Mouse (Mus musculus): ENCODE data around the gene Arap1. TPM values are rescaled to one million over a fixed set of nuclear protein-coding genes. Genes with fewer than 3 reads are reported as not detected.

Gene Arap1
- polyA plus RNA-seq, 1 experiment from 2014 or later = 92.5 TPM

DNA sequence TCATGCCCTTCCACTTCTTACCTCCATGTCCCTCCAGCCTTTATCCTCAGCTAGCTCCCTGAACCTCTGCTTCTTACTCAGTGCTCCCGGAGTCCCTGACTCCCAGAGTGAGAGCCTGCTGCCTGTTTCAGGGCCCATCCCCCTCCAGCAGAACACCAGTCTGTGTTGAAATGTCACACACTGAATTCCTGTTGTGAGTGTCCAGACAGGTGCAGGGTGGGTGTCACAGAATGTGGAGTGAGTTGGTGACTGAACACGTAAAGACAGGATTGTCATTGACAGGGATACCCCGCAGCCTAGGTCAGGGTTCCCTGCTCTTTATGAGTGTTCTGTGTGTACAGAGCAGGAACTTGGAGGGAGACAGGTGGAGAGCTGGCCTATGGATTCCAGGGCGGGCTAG, 3.0 kb upstream of the Arap1 start:
- Histone ChIP-seq H3K4me3 (ENCODE audit: low read length) (no peak overlapping the region), H3K9ac (ENCODE audit: low read depth, low read length) (no peak overlapping the region), H3K9me3 (ENCODE audit: control insufficient read depth, low read length) (no peaks in the 10 kb centered on the region), H3K27me3 (ENCODE audit: control insufficient read depth, insufficient read depth, low read length) (peaks cover 5% of the 10 kb centered on the region; the same call in 1 of the 2 replicates), H3K36me3 (ENCODE audit: control insufficient read depth, insufficient read depth, low read length) (peaks cover 3% of the 10 kb centered on the region; the same call in 1 of the 2 replicates), H3K27ac (ENCODE audit: low read depth, low read length) (no peak overlapping the region), H3K4me2 (replicated peaks; ENCODE audit: low read depth, low read length) (no peak overlapping the region), H3K4me1 (ENCODE audit: control insufficient read depth, insufficient read depth, low read length) (0 out of 2 replicates have a peak, but pooled peaks cover 15% of the 10 kb centered on the region)
- 52% methylated on average over 4 of the region's 4 CpGs for WGBS
- no peak for ATAC-seq (ENCODE audit: low FRiP score, low TSS enrichment)

DNA sequence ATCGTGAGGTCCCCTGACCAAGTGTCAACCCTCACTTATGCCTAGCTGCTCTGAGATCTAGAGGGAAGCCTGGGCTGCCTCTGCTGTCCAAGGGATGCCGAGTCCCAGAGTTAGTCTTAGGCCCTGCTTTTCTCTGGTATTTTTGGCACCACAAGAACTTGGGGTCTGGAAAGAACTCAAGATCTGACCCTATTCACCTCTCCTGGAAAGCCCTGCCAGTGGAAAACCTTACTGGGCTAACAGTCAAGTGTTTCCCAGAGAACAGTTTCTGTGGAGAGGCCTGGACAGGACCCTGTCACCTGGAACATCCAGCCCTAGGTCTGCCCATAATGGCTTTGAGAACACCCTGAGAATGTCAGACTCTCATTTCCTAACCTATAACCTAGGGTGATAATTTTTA, 876 bp upstream of the Arap1 start:
- Histone ChIP-seq H3K9ac (ENCODE audit: low read depth, low read length) (no peak overlapping the region), H3K36me3 (ENCODE audit: control insufficient read depth, insufficient read depth, low read length) (peaks cover 3% of the 10 kb centered on the region; the same call in 1 of the 2 replicates), H3K9me3 (ENCODE audit: control insufficient read depth, low read length) (no peaks in the 10 kb centered on the region), H3K27me3 (ENCODE audit: control insufficient read depth, insufficient read depth, low read length) (peaks cover 5% of the 10 kb centered on the region; the same call in 1 of the 2 replicates), H3K4me3 (ENCODE audit: low read length) (no peak overlapping the region), H3K27ac (ENCODE audit: low read depth, low read length) (no peak overlapping the region), H3K4me2 (replicated peaks; ENCODE audit: low read depth, low read length) (no peak overlapping the region), H3K4me1 (ENCODE audit: control insufficient read depth, insufficient read depth, low read length) (0 out of 2 replicates have a peak, but pooled peaks cover 15% of the 10 kb centered on the region)
- ATAC-seq (ENCODE audit: low FRiP score, low TSS enrichment) = no peak
- 78% methylated on average over 2 of the region's 2 CpGs for WGBS

DNA sequence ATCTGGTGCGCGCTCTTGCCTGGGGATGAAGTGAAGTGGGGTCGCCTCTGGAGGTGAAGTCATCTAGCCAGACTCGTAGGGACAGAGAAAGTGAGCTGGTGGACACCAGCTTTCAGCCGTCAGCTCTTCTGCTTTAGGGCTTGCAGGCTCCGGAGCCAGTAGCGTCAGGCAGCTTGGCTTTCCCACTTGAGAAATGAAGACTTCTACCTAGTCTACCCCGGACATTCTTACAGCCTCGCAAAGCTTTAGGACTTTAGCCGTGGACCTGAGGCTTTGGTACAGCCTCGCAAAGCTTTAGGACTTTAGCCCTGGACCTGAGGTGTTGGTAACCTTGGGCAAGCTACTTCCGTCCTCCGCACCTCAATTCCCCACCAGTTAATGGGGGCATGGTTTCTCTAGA, 445 bp downstream of the Arap1 start:
- H3K27me3 ChIP-seq (ENCODE audit: control insufficient read depth, insufficient read depth, low read length) = peaks cover 5% of the 10 kb centered on the region; the same call in 1 of the 2 replicates
- peak overlapping the region; percentile 95 for H3K4me2 ChIP-seq (replicated peaks; ENCODE audit: low read depth, low read length)
- no peaks in the 10 kb centered on the region for H3K9me3 ChIP-seq (ENCODE audit: control insufficient read depth, low read length)
- H3K27ac ChIP-seq (ENCODE audit: low read depth, low read length) = no peak overlapping the region
- 5% methylated on average over 13 of the region's 13 CpGs for WGBS
- peaks cover 3% of the 10 kb centered on the region; the same call in 1 of the 2 replicates for H3K36me3 ChIP-seq (ENCODE audit: control insufficient read depth, insufficient read depth, low read length)
- peak overlapping the region; percentile 67 for H3K4me3 ChIP-seq (ENCODE audit: low read length)
- 0 out of 2 replicates have a peak, but pooled peaks cover 15% of the 10 kb centered on the region for H3K4me1 ChIP-seq (ENCODE audit: control insufficient read depth, insufficient read depth, low read length)
- peak overlapping the region; percentile 56 for H3K9ac ChIP-seq (ENCODE audit: low read depth, low read length)
- 0 out of 2 replicates have a peak, but pooled peaks have one; percentile 8 for ATAC-seq (ENCODE audit: low FRiP score, low TSS enrichment)

DNA sequence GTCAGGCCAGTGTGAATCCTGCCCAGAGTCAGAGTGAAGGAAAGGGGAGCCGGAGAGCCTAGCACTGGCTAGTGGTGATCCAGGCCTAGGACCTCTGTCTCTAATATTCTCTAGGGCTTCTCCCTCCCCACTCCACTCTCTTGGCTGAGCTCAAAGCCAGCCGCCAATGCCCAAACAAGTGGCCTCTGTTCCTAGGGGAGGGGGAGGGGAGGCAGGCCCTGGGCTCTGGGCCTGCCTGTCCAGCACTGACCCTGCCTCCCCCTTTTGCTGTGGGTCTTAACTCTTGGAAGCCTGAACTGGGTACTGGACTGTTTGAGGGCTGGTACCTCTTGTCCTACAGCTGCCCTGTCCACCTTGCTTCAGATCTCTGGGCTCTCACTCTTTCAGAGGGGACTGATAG, 2.0 kb downstream of the Arap1 start:
- H3K9ac ChIP-seq (ENCODE audit: low read depth, low read length) = no peak overlapping the region
- H3K4me3 ChIP-seq (ENCODE audit: low read length) = no peak overlapping the region
- WGBS = 42% methylated on average over 2 of the region's 2 CpGs
- H3K27ac ChIP-seq (ENCODE audit: low read depth, low read length) = no peak overlapping the region
- H3K4me1 ChIP-seq (ENCODE audit: control insufficient read depth, insufficient read depth, low read length) = 0 out of 2 replicates have a peak, but pooled peaks cover 12% of the 10 kb centered on the region
- peaks cover 3% of the 10 kb centered on the region; the same call in 1 of the 2 replicates for H3K36me3 ChIP-seq (ENCODE audit: control insufficient read depth, insufficient read depth, low read length)
- H3K9me3 ChIP-seq (ENCODE audit: control insufficient read depth, low read length) = no peaks in the 10 kb centered on the region
- H3K27me3 ChIP-seq (ENCODE audit: control insufficient read depth, insufficient read depth, low read length) = peaks cover 5% of the 10 kb centered on the region; the same call in 1 of the 2 replicates
- no peak for ATAC-seq (ENCODE audit: low FRiP score, low TSS enrichment)
- H3K4me2 ChIP-seq (replicated peaks; ENCODE audit: low read depth, low read length) = no peak overlapping the region

DNA sequence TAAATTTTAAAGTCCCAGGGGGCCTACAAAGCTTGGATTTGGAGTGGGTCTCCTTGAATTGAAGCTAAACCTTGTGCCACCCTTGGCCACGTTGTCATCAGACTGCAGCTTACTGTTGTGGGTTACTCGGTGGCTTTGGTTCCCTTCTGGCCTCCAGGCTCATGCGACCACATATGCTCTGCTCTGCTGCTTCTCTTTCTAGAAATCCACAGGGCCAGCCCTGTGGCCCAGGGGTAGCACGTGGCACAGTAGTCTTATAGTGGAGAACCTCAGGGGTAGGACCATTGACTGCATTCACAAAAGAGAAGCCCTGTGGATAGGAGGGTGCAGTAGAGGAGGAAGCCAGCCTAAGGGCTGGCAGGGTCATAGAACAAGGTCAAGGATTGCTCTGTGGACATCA, 4.5 kb downstream of the Arap1 start:
- Histone ChIP-seq H3K27me3 (ENCODE audit: control insufficient read depth, insufficient read depth, low read length) (peaks cover 5% of the 10 kb centered on the region; the same call in 1 of the 2 replicates), H3K27ac (ENCODE audit: low read depth, low read length) (no peak overlapping the region), H3K36me3 (ENCODE audit: control insufficient read depth, insufficient read depth, low read length) (no peaks in the 10 kb centered on the region), H3K4me3 (ENCODE audit: low read length) (no peak overlapping the region), H3K9me3 (ENCODE audit: control insufficient read depth, low read length) (no peaks in the 10 kb centered on the region), H3K4me2 (replicated peaks; ENCODE audit: low read depth, low read length) (no peak overlapping the region), H3K9ac (ENCODE audit: low read depth, low read length) (no peak overlapping the region), H3K4me1 (ENCODE audit: control insufficient read depth, insufficient read depth, low read length) (0 out of 2 replicates have a peak, but pooled peaks cover 13% of the 10 kb centered on the region)
- WGBS = 91% methylated on average over 4 of the region's 4 CpGs
- ATAC-seq (ENCODE audit: low FRiP score, low TSS enrichment) = no peak

DNA sequence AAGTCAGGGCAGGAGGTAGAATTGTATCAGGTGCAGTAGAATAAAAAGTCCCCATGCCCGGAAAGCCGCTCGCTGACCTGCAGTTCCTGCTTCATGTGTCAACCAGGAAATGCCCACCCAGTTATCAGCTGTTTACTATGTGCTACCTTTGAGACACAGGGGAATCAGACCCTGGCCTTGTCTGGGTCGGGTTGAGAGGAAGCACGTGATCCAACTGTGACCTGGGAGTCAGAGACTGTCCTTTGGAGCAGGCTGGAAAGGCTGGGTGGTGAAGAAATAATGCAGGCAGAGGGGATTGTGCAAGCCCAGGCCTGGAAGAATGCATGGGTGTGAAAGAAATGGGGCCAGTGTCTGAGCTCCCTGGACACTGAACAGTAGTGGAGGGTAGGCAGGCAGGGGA, 6.6 kb downstream of the Arap1 start:
- Histone ChIP-seq H3K27ac (ENCODE audit: low read depth, low read length) (no peak overlapping the region), H3K4me2 (replicated peaks; ENCODE audit: low read depth, low read length) (no peak overlapping the region), H3K36me3 (ENCODE audit: control insufficient read depth, insufficient read depth, low read length) (no peaks in the 10 kb centered on the region), H3K9me3 (ENCODE audit: control insufficient read depth, low read length) (no peaks in the 10 kb centered on the region), H3K27me3 (ENCODE audit: control insufficient read depth, insufficient read depth, low read length) (no peaks in the 10 kb centered on the region), H3K9ac (ENCODE audit: low read depth, low read length) (no peak overlapping the region), H3K4me3 (ENCODE audit: low read length) (no peak overlapping the region), H3K4me1 (ENCODE audit: control insufficient read depth, insufficient read depth, low read length) (0 out of 2 replicates have a peak, but pooled peaks cover 7% of the 10 kb centered on the region)
- WGBS = 54% methylated on average over 5 of the region's 5 CpGs
- ATAC-seq (ENCODE audit: low FRiP score, low TSS enrichment) = no peak; the same call in 1 of the 2 replicates

DNA sequence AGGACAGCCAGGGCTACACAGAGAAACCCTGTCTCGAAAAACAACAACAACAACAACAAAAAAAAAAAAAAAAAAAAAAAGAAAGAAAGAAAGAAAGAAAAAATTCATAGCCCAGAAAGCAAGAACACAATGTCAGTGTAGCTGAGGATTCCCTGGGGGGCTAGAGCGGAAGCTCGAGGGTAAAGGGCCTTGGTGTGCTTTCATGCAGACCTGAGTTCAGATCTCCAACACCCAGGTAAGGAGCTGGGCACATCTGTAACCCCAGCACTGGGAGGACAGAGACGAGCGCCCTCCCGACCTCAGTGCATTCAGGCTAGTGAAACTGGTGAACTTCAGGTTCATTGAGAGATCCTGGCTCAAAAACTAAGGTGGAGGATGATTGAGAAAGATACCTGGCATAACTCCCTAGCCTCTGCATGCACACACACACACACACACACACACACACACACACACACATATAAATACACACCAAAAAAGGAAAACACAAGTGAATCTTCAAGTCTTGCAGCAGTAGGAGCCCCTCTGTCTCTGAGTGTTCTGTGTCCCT, 7.8 kb downstream of the Arap1 start:
- Histone ChIP-seq H3K36me3 (ENCODE audit: control insufficient read depth, insufficient read depth, low read length) (no peaks in the 10 kb centered on the region), H3K4me2 (replicated peaks; ENCODE audit: low read depth, low read length) (no peak overlapping the region), H3K27ac (ENCODE audit: low read depth, low read length) (no peak overlapping the region), H3K9ac (ENCODE audit: low read depth, low read length) (no peak overlapping the region), H3K27me3 (ENCODE audit: control insufficient read depth, insufficient read depth, low read length) (no peaks in the 10 kb centered on the region), H3K4me3 (ENCODE audit: low read length) (no peak overlapping the region), H3K9me3 (ENCODE audit: control insufficient read depth, low read length) (no peaks in the 10 kb centered on the region), H3K4me1 (ENCODE audit: control insufficient read depth, insufficient read depth, low read length) (peaks cover 6% of the 10 kb centered on the region; the same call in 1 of the 2 replicates)
- 80% methylated on average over 6 of the region's 6 CpGs for WGBS
- no peak for ATAC-seq (ENCODE audit: low FRiP score, low TSS enrichment)

DNA sequence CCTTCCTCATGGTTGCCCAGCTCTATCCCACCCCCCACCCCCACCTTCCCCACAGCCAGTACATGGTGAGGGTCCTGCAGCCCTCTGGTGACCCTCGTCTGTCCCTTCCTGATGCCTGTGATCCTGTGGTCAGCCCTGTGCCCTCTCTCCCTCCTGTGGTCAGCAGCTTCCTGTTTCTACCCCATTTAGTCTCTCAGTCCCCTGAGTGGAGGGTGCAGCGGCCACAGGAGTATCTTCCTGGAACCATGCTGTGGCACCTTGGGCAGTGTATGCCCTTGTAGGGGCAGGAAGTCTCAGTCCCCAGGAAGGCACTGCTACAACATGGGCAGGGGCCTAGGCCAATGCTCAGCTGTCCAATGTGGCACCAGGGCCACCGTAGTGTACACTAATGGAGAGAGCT, 9.0 kb downstream of the Arap1 start:
- Histone ChIP-seq H3K27ac (ENCODE audit: low read depth, low read length) (no peak overlapping the region), H3K9ac (ENCODE audit: low read depth, low read length) (no peak overlapping the region)

DNA sequence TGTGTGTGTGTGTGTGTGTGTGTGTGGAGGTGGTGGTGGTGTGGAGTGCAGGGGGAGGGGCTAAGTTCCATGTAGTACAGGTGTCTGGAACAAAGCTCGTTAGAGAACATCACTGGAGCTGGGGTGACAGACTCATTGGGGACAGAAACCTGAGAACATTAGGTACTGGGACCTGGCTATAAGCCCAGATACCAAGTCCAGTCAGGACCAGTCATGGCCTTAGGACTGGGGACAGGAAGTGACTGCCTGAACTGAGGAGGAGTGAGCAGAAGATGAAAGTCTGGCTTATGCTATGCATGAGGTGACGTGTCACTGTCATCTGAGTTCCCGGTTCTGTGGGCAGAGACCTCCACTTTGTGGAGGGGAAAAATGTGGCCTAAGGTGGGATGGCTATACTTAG, 12.5 kb downstream of the Arap1 start:
- H3K4me3 ChIP-seq (ENCODE audit: low read length) = no peak overlapping the region
- 53% methylated on average over 3 of the region's 3 CpGs for WGBS
- peaks cover 14% of the 10 kb centered on the region; the same call in 1 of the 2 replicates for H3K4me1 ChIP-seq (ENCODE audit: control insufficient read depth, insufficient read depth, low read length)
- no peaks in the 10 kb centered on the region for H3K9me3 ChIP-seq (ENCODE audit: control insufficient read depth, low read length)
- no peak overlapping the region for H3K4me2 ChIP-seq (replicated peaks; ENCODE audit: low read depth, low read length)
- no peaks in the 10 kb centered on the region for H3K27me3 ChIP-seq (ENCODE audit: control insufficient read depth, insufficient read depth, low read length)
- no peaks in the 10 kb centered on the region for H3K36me3 ChIP-seq (ENCODE audit: control insufficient read depth, insufficient read depth, low read length)
- H3K9ac ChIP-seq (ENCODE audit: low read depth, low read length) = no peak overlapping the region
- ATAC-seq (ENCODE audit: low FRiP score, low TSS enrichment) = no peak
- no peak overlapping the region for H3K27ac ChIP-seq (ENCODE audit: low read depth, low read length)

More for the DNA sequence above, 9.0 kb downstream of the Arap1 start:
- Histone ChIP-seq H3K9me3 (ENCODE audit: control insufficient read depth, low read length) (no peaks in the 10 kb centered on the region), H3K4me1 (ENCODE audit: control insufficient read depth, insufficient read depth, low read length) (peaks cover 14% of the 10 kb centered on the region; the same call in 1 of the 2 replicates), H3K27me3 (ENCODE audit: control insufficient read depth, insufficient read depth, low read length) (no peaks in the 10 kb centered on the region), H3K4me3 (ENCODE audit: low read length) (no peak overlapping the region), H3K36me3 (ENCODE audit: control insufficient read depth, insufficient read depth, low read length) (no peaks in the 10 kb centered on the region), H3K4me2 (replicated peaks; ENCODE audit: low read depth, low read length) (no peak overlapping the region)
- ATAC-seq (ENCODE audit: low FRiP score, low TSS enrichment) = no peak
- 52% methylated on average over 3 of the region's 3 CpGs for WGBS
